Mouse (Mus musculus): ENCODE results near the gene Slamf9. TPM values are rescaled to one million over a fixed set of nuclear protein-coding genes. Genes with fewer than 3 reads are reported as not detected.

The Slamf9 gene
- polyA plus RNA-seq, 1 experiment = 18.2 TPM

GRCm38 (mm10) chr1:172513525-172514212 lies 38.5 kb downstream of the Slamf9 start:
- no peak for DNase-seq (ENCODE audit: low read depth)

- no peak for DNase-seq (ENCODE audit: low read depth)
These were observed 39.0 kb downstream of the Slamf9 start for GRCm38 (mm10) chr1:172514213-172514529.

- no peak for DNase-seq (ENCODE audit: low read depth)
These were observed 39.6 kb downstream of the Slamf9 start for GRCm38 (mm10) chr1:172514551-172515268.

DNA sequence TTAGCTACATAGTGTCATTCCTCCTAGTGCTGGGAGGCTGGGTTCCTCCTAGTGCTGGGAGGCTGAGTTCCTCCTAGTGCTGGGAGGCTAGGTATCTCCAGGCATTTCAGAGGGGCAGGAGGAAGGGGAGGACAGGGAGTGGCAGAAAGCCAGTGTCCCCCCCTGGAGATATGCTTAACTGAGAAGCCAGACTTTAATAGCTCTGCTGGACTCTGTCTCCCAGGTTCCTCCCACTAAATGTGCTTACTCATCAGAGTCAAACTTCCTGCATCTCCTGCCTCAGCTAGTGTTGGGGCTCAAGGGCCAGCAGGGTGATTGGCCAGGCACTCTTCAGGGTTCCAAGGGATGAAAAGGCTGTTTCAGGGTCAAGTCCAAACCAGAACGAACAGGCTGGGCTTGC lies 40.2 kb downstream of the Slamf9 start:
- no peak for DNase-seq (ENCODE audit: low read depth)

- no peak for DNase-seq (ENCODE audit: low read depth)
These were observed 42.9 kb downstream of the Slamf9 start for GRCm38 (mm10) chr1:172518013-172518412.

- DNase-seq (ENCODE audit: low read depth) = no peak
These were observed 44.5 kb downstream of the Slamf9 start for GRCm38 (mm10) chr1:172519644-172520043.

GRCm38 (mm10) chr1:172520576-172521440 lies 45.6 kb downstream of the Slamf9 start, which contains the start of gene Cfap45:
TSS of gene Cfap45 (plus strand) at chr1:172520801.
- no peak for DNase-seq (ENCODE audit: low read depth)

- no peak for DNase-seq (ENCODE audit: low read depth)
These were observed 47.4 kb downstream of the Slamf9 start for GRCm38 (mm10) chr1:172522524-172522923.

DNA sequence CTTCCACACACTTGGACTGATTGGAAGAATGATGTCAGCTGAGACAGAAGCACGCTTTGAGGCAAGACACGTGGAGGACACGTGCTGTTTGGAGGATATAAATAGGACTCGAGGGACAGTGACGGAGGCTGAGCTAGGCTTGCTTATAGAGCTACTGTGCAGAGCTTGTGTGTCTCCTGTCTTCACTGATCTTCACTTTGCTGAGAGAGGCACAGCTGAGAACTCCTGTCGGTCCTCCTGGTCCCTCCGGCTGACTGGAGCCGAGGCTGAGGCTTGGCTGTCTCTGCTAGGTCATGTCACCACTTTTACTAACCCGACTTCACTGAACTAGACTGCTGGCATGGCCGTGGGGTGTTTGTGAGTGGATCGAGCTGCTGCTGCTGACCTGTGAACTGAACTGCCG lies 48.5 kb downstream of the Slamf9 start:
- DNase-seq (ENCODE audit: low read depth) = no peak

- no peak for DNase-seq (ENCODE audit: low read depth)
These were observed 50.0 kb downstream of the Slamf9 start for GRCm38 (mm10) chr1:172525027-172525764.

DNA sequence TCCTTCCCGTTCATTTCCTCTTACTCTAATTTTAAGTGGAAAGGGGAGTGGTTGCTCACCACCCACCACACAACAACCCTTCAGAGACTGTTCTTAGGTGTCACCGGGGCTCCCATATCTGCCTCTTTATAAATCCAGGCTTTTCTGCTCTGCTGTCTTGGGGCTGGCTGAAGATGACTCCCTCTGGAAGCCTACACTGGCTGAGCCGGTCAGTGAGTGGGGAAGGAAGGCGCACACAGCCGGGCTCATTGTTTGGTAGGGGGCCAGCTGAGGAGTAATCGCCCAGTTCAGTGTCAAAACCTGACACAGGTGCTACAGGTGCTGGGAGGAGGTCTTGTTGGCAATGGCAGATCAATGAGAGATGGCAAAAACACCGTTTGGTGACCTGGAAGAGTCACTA lies 50.8 kb downstream of the Slamf9 start:
- no peak for DNase-seq (ENCODE audit: low read depth)

GRCm38 (mm10) chr1:172526380-172527081 lies 51.4 kb downstream of the Slamf9 start:
- DNase-seq (ENCODE audit: low read depth) = no peak

- no peak for DNase-seq (ENCODE audit: low read depth)
These were observed 52.3 kb downstream of the Slamf9 start for GRCm38 (mm10) chr1:172527431-172527830.

Other genes starting within 250 kb of the Slamf9 start
- gene Atp1a4, start 216.9 kb upstream of the Slamf9 start, polyA plus RNA-seq (2012; rRNA removed) = 2.7 and 4.3 TPM in 2 replicates
- 88.9 and 98.2 TPM in 2 replicates for gene Igsf8, start 213.7 kb upstream of the Slamf9 start, polyA plus RNA-seq (2012; rRNA removed)
- gene Atp1a2, start 177.3 kb upstream of the Slamf9 start, polyA plus RNA-seq (2012; rRNA removed) = 167 and 195 TPM in 2 replicates
- 0.24 and 0.42 TPM in 2 replicates for gene Kcnj9, start 146.0 kb upstream of the Slamf9 start, polyA plus RNA-seq (2012; rRNA removed)
- 0.18 and 0.19 TPM in 2 replicates for gene Kcnj10, start 134.1 kb upstream of the Slamf9 start, polyA plus RNA-seq (2012; rRNA removed)
- gene Pigm, start 98.8 kb upstream of the Slamf9 start, polyA plus RNA-seq (2012; rRNA removed) = 6.6 and 8.0 TPM in 2 replicates
- 17.5 and 19.5 TPM in 2 replicates for gene Igsf9, start 6.4 kb downstream of the Slamf9 start, polyA plus RNA-seq (2012; rRNA removed)
- gene Tagln2, start 24.7 kb downstream of the Slamf9 start, polyA plus RNA-seq (2012; rRNA removed) = 240 and 287 TPM in 2 replicates
- 2.6 and 5.3 TPM in 2 replicates for gene Cfap45, start 45.4 kb downstream of the Slamf9 start, polyA plus RNA-seq (2012; rRNA removed)
- 0.79 and 0.92 TPM in 2 replicates for gene Vsig8, start 80.6 kb downstream of the Slamf9 start, polyA plus RNA-seq (2012; rRNA removed)
- 2.4 and 3.1 TPM in 2 replicates for gene Slamf8, start 115.2 kb downstream of the Slamf9 start, polyA plus RNA-seq (2012; rRNA removed)
- gene Fcrl6, start 127.2 kb downstream of the Slamf9 start, polyA plus RNA-seq (2012; rRNA removed) = 0.05 TPM in 1 of 2 replicates, not detected in the other
- gene Dusp23, start 157.6 kb downstream of the Slamf9 start, polyA plus RNA-seq (2012; rRNA removed) = 30.2 and 62.5 TPM in 2 replicates
- 0.28 and 0.81 TPM in 2 replicates for gene Crp, start 222.7 kb downstream of the Slamf9 start, polyA plus RNA-seq (2012; rRNA removed)

Data from gonadal fat pad, adult 2 months (tissue).